Mouse (Mus musculus) cerebellum, adult 11 months (tissue): ENCODE measurements around the gene Babam2.
A peak's percentile ranks its signal among the peaks of the same experiment; 100 is the strongest.

ENCODE experiments used
- DNase-seq: peaks from one replicate; pipeline ENCODE4 v3.0.0; 2022

Babam2 gene

GRCm38 (mm10) chr5:31697644-31698296 is at the start of gene Babam2:
Babam2 (plus strand) TSS chr5:31697684.
- DNase-seq = peak; percentile 92

- no peak for DNase-seq
These were observed 46.8 kb upstream of the Babam2 start for GRCm38 (mm10) chr5:31650518-31651288.

DNA sequence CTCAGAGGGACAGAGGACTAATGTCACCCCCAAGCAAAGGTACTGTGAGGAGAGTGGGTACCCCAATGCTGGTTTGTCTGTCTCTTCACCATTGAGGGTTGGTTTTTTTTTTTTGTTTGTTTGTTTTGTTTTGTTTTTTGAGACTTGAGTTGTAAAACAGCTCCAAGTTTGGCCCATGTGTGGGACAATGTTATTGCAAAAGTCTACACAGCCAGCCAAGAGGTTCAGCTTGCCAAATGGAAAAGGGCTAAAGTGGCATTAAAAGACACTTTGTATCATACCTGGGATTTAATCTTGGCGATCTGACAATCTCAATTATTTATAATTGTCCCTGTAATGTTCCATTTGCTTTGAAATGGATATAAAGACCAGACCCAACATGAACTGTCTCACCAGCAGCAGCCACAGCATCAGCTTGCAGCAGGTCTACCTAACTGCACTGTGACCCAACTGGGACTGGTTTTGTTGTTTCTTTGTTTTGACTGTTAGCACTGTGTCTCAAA is 41.7 kb upstream of the Babam2 start:
- DNase-seq = no peak

DNA sequence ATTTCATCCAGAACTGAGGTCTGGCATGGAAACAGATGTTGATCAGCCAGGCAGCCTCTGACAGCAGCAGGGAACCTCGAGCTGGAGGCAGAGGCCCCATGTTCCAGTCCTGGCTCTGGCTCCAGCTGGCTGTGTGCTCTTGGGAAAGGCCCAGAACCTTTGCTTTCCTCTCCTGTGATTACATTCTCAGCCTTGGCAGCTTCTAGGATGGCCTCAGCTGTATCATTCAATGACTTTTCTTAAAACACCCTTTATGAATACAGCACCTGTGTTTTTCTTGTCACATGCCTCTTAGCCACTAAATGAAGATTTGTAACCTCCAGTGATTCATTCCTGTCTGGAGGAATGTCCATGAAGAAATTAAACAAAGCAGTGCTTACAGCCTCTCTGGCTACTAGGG is 31.3 kb upstream of the Babam2 start:
- no peak for DNase-seq

- DNase-seq = no peak
These were observed 29.0 kb upstream of the Babam2 start for GRCm38 (mm10) chr5:31668325-31668968.

DNA sequence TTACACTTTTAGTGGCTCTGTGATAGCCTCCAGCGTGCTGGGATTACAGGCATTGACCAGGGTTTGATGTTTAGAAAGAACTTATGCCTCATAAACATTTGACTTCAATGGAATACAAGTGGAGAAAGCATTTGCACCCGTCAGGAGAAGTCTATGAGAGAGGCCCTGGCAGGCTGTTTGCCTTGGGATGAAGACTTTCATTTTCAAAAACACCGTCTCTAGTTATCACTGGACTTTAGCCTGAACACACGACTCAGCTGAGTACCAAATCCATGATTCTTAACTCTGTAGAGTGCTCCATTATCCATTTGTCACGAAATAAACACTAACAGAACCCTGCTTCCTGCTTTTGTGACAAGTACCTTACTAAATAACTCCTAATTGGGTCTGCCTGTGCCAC is 27.5 kb upstream of the Babam2 start:
- DNase-seq = no peak

GRCm38 (mm10) chr5:31671137-31671536 is 26.3 kb upstream of the Babam2 start:
- no peak for DNase-seq

- no peak for DNase-seq
These were observed 24.1 kb upstream of the Babam2 start for GRCm38 (mm10) chr5:31673431-31673830.

DNA sequence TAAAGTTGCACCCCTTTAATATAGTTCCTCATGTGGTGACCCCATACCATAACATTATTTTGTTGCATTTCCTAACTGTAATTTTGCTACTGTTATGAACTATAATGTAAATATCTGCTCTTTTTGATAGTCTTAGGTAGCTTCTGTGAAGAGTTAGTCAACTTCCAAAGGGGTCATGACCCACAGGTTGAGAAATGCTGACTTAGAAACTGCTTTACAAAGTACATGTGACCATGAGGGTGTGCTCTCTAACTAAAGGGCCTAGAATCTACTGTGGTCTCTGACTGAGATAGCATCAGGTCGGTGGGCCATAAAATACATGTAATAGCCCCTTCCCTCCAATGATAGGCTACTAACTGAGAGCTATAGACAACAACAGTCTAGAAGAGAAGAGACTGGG is 19.5 kb upstream of the Babam2 start:
- no peak for DNase-seq

DNA sequence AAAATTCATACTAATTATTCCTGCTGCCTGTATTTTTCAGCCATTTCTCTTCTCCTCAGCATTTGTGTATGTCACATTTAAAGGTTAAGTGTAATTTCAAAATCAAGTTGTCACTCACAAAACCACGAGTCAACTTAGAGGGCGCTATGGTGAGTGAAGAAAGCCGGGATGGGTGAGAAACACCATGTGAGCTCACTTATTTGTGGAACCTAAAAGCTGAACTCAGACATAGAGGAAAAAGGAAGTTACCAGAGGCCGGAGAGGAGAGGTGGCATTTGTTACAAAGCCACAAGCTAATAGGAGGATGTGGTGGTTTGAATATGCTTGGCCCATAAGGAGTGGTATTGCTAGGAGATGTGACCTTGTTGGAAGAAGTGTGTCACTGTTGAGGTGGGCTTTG is 17.3 kb upstream of the Babam2 start:
- DNase-seq = no peak

DNA sequence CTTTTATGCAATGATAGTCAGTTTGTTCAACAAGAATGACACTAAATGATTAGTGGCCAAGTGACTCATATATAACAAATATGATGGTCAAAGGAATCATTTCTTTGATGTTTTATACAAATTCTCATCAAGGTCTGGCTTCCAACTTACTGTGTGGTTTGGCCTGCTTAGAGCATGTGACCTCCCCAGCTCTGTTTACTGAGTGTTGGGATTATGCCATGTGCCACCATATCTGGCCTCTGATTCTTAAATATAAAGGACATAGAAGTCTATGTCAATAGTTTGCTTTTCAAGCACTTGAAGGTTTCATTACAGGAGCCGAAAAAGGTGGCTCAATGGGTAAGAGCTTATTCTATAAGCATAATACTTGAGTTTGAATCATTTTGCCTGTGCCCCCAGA is 15.2 kb upstream of the Babam2 start:
- no peak for DNase-seq

DNA sequence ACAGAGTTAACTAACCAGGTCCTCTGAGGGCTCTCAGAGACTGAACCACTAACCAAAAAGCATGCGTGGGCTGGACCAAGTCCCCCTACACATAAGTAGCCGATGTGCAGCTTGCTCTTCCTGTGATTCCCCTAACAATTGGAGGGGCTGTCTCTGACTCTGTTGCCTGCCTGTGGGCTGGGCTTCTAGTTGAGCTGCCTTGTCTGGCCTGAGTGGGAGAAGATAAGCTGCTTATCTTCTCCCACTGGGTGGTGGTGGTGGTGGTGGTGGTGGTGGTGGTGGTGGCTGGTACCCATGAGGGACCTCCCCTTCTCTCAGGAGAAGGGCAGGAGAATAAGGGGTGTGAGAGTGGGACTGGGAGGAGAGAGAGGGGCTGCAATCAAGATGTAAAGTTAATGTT is 11.4 kb upstream of the Babam2 start:
- no peak for DNase-seq

- DNase-seq = no peak
These were observed 9.5 kb upstream of the Babam2 start for GRCm38 (mm10) chr5:31687972-31688371.

DNA sequence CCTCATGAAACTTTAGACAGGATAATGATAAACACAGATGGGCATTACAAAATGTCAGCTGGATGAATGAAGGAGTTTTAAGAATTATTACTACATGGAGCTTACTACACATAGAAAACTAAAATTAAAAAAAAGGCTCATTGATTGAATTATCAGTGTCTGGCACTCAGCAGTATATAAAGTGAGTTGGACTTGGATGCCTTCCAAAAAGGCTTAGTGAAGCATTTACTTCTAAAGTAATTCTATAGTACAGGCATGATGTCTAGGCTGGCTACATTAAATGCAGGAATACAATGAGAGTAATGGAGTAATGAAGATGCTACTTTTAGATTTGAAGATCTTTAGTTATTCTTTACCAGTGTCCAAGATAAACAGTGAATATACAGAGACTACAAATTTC is 4.3 kb upstream of the Babam2 start:
- DNase-seq = no peak

GRCm38 (mm10) chr5:31696971-31697643 is 377 bp upstream of the Babam2 start, which contains the start of gene Rbks:
Rbks (minus strand) TSS chr5:31697627.
- no peak for DNase-seq

GRCm38 (mm10) chr5:31698297-31698726 is 828 bp downstream of the Babam2 start:
- DNase-seq = peak; percentile 77

GRCm38 (mm10) chr5:31698931-31699330 is 1.4 kb downstream of the Babam2 start:
- no peak for DNase-seq

DNA sequence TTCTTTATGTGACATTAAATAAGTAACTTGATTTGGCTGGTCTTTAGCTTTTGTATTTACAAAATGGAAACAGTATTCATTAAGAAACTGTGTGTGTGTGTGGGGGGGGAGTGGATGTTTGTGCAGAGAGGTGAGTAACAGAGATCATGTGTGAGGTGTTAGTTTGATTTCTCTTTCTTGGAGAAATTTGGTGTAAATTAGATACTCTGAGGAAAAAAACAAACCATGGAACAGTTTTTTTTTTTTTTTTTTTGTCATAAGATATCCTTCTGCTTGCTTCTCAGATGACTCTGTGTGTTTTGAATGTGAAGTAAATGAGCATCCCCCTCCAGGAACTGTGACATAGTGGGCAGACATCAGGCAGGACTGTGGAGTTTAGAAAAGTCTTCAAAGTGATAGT is 1.9 kb downstream of the Babam2 start:
- no peak for DNase-seq

- DNase-seq = no peak
These were observed 7.5 kb downstream of the Babam2 start for GRCm38 (mm10) chr5:31704971-31705370.

- DNase-seq = no peak
These were observed 9.3 kb downstream of the Babam2 start for GRCm38 (mm10) chr5:31706826-31707225.

DNA sequence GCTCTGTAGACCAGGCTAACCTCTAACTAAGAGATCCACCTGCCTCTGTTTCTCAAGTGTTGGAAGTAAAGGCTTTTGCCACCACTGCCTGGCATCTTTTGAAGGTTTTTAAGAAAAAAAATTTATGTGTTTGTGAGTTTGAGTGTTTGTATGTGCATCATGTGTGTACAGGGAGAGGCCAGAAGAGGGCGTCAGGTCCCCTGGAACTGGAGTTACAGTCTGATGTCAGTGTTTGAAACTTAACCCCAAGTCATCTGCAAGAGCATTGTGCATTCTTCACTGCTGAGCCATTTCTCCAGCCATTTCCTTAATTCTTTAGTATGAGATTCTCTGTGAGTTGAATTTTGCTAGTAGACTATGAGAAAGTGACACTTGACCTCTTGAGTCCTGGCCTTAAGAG is 11.9 kb downstream of the Babam2 start:
- DNase-seq = no peak

GRCm38 (mm10) chr5:31713280-31713711 is 15.8 kb downstream of the Babam2 start:
- DNase-seq = no peak

DNA sequence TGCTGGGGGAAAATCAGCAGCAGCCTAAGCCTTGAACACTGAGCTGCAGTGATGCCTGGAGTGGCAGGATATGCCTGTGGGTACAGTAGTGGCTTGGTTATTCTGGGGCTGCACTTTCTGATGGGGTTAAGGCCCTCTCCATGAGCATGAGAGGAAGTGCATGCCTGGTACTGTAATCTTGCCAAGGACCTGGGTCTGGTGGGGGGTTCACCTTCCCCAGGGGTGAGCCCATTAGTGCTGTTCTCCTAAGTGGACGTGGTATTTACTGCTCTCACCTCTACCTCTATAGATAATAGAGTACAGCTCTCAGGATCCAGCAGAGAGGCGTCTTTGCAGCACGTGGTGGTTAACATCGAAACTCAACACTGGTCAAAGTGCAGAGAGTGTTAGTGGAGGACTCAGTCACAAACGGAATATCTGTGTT is 16.4 kb downstream of the Babam2 start:
- no peak for DNase-seq
